Comparison of ENCODE assay signal across 9 mouse cellular contexts in the genomic region with DNA sequence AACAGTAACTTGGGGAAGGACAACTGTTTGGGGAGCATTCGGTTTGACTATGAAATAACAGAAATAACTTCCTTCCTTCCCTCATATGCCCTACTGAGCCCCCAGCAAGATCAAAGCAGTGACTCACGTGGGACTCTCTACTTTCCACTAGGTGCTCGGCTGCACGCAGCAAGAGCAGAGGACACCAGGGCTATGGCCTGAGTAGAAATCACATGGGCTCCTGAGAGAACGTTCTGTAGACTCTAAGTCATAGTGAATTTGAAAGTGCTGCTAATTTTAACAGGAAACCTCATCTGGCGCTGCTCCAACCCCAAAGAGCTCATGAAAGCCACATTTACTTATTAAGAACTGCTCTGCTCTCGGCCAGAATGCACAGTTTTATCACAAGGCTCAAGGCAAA. TPM values are rescaled to one million over a fixed set of nuclear protein-coding genes. Genes with fewer than 3 reads are reported as not detected.
DNase-seq lines count a peak whose midpoint lies in the region; ATAC-seq and TF ChIP-seq lines count a peak whose summit lies in the region.
"Had no signal": no experiment of that assay in that cellular context is flagged by ENCODE, and none has a peak within 500 bp of the region (broad histone marks: within the 10 kb centered on the region; RNA-seq: fewer than 3 reads in every experiment).

No protein-coding gene starts in this region.

- TF ChIP-seq CTCF in MEL (IDR thresholded peaks at IDR 0.05 in 2 of 3, conservative IDR thresholded peaks at IDR 0.05 in 1 of 3; ENCODE audit: control insufficient read depth in 1 of 3, insufficient read depth in 1 of 3, low read depth in 2 of 3, low read length in 3 of 3, poor library complexity in 1 of 3, severe bottlenecking in 1 of 3), result no peak
- TF ChIP-seq CTCF in heart, postnatal 0 days (IDR thresholded peaks at IDR 0.05; ENCODE audit: low read depth), result no peak

- no peak for TF ChIP-seq RAD21 in MEL (IDR thresholded peaks at IDR 0.05; ENCODE audit: low read depth, low read length)

- TF ChIP-seq EP300 in MEL (IDR thresholded peaks at IDR 0.05; ENCODE audit: low read depth in 1 of 2, low read length in 2 of 2), result no peak
- TF ChIP-seq EP300 in heart, postnatal 0 days (IDR thresholded peaks at IDR 0.05; ENCODE audit: low read depth), result no peak

- 55% methylated on average over 7 of the region's 7 CpGs for WGBS in kidney, embryonic 14.5 days
- WGBS in heart, postnatal 0 days, result 4% methylated on average over 7 of the region's 7 CpGs
- WGBS in hindbrain, embryonic 12.5 days, result 79% methylated on average over 7 of the region's 7 CpGs

- H3K9me3 ChIP-seq in kidney, embryonic 14.5 days (ENCODE audit: control insufficient read depth, low read length), result no peaks in the 10 kb centered on the region
- no peaks in the 10 kb centered on the region for H3K9me3 ChIP-seq in MEL (replicated peaks; ENCODE audit: insufficient read depth, low read length)
- H3K9me3 ChIP-seq in heart, postnatal 0 days (replicated peaks; ENCODE audit: control insufficient read depth, low read length), result no peaks in the 10 kb centered on the region
- no peaks in the 10 kb centered on the region for H3K9me3 ChIP-seq in hindbrain, embryonic 12.5 days (replicated peaks)
- H3K9me3 ChIP-seq: G1E had no signal

- TF ChIP-seq POLR2A in MEL (IDR thresholded peaks at IDR 0.05; ENCODE audit: control insufficient read depth in 1 of 2, insufficient read depth in 1 of 2, low read depth in 1 of 2, low read length in 2 of 2, poor library complexity in 1 of 2), result no peak

- H3K36me3 ChIP-seq in kidney, embryonic 14.5 days (ENCODE audit: control insufficient read depth, insufficient read depth, low read length), result no peaks in the 10 kb centered on the region
- H3K36me3 ChIP-seq in MEL (ENCODE audit: control insufficient read depth in 1 of 2, insufficient read depth in 2 of 2, low read length in 2 of 2), result peaks cover 3 to 59% of the 10 kb centered on the region in 2 experiments
- H3K36me3 ChIP-seq in heart, postnatal 0 days (replicated peaks; ENCODE audit: control insufficient read depth, insufficient read depth, low read length), result no peaks in the 10 kb centered on the region; the same call in 1 of the 2 replicates
- no peaks in the 10 kb centered on the region for H3K36me3 ChIP-seq in hindbrain, embryonic 12.5 days

- peaks cover 10% of the 10 kb centered on the region for H3K4me1 ChIP-seq in kidney, embryonic 14.5 days (ENCODE audit: control insufficient read depth, insufficient read depth, low read length)
- peaks cover 38 to 51% of the 10 kb centered on the region in 2 experiments for H3K4me1 ChIP-seq in MEL (ENCODE audit: control insufficient read depth in 1 of 2, insufficient read depth in 2 of 2, low read length in 2 of 2)
- H3K4me1 ChIP-seq in heart, postnatal 0 days (ENCODE audit: control insufficient read depth, insufficient read depth), result peaks cover 70% of the 10 kb centered on the region
- 0 out of 2 replicates have a peak, but pooled peaks cover 4% of the 10 kb centered on the region for H3K4me1 ChIP-seq in hindbrain, embryonic 12.5 days

- H3K27me3 ChIP-seq in kidney, embryonic 14.5 days (ENCODE audit: control insufficient read depth, insufficient read depth, low read length), result no peaks in the 10 kb centered on the region
- H3K27me3 ChIP-seq in MEL (ENCODE audit: control insufficient read depth in 1 of 2, insufficient read depth in 2 of 2, low read length in 2 of 2), result no peaks in the 10 kb centered on the region
- no peaks in the 10 kb centered on the region for H3K27me3 ChIP-seq in heart, postnatal 0 days (ENCODE audit: control insufficient read depth, insufficient read depth, low read length)
- H3K27me3 ChIP-seq in hindbrain, embryonic 12.5 days, result no peaks in the 10 kb centered on the region

- peak; percentile 58 for DNase-seq in kidney, adult 11 months
- DNase-seq in MEL (ENCODE audit: low read depth, low spot score), result peak; percentile 68
- peak; percentile 80 for DNase-seq in heart, postnatal 0 days (ENCODE audit: low spot score)
- DNase-seq in lung, postnatal 36 days, result peak; percentile 44
- peak; percentile 41 for DNase-seq in thymus, postnatal 4 days
- no peak for DNase-seq in cerebellum, postnatal 36 days

- no peak overlapping the region for H3K9ac ChIP-seq in kidney, embryonic 14.5 days (ENCODE audit: low read depth, low read length)
- peak overlapping the region; percentile 42 for H3K9ac ChIP-seq in MEL (ENCODE audit: control insufficient read depth, low read depth, low read length, poor library complexity, severe bottlenecking)
- 0 out of 2 replicates have a peak overlapping the region, but pooled peaks have one; percentile 20 for H3K9ac ChIP-seq in heart, postnatal 0 days (replicated peaks; ENCODE audit: low read depth, low read length)
- no peak overlapping the region for H3K9ac ChIP-seq in hindbrain, embryonic 12.5 days

- H3K4me2 ChIP-seq in kidney, embryonic 14.5 days (replicated peaks; ENCODE audit: low read depth, low read length), result no peak overlapping the region
- peak overlapping the region; percentile 26 for H3K4me2 ChIP-seq in heart, postnatal 0 days (ENCODE audit: low read depth, low read length)
- no peak overlapping the region for H3K4me2 ChIP-seq in hindbrain, embryonic 12.5 days (replicated peaks)

- H3K27ac ChIP-seq in kidney, embryonic 14.5 days (ENCODE audit: low read depth, low read length), result no peak overlapping the region
- H3K27ac ChIP-seq in MEL (ENCODE audit: control insufficient read depth, low read depth, low read length), result peak overlapping the region; percentile 77
- H3K27ac ChIP-seq in heart, postnatal 0 days (ENCODE audit: low read depth), result peak overlapping the region; percentile 93
- no peak overlapping the region for H3K27ac ChIP-seq in hindbrain, embryonic 12.5 days

- H3K4me3 ChIP-seq in kidney, embryonic 14.5 days (ENCODE audit: low read length), result no peak overlapping the region
- no peak overlapping the region for H3K4me3 ChIP-seq in MEL (ENCODE audit: control insufficient read depth in 1 of 2, insufficient read depth in 1 of 2, low read depth in 2 of 2, low read length in 2 of 2)
- no peak overlapping the region for H3K4me3 ChIP-seq in heart, postnatal 0 days (ENCODE audit: low read depth, low read length)
- H3K4me3 ChIP-seq in hindbrain, embryonic 12.5 days, result no peak overlapping the region

- no peak for ATAC-seq in kidney, embryonic 14.5 days (ENCODE audit: low FRiP score, low TSS enrichment)
- ATAC-seq in heart, postnatal 0 days (ENCODE audit: insufficient read depth, low read depth), result peak; percentile 84
- ATAC-seq in hindbrain, embryonic 12.5 days (ENCODE audit: low FRiP score), result no peak

- H3K79me2 ChIP-seq in MEL (ENCODE audit: control insufficient read depth, insufficient read depth, low read length, poor library complexity), result peaks cover 18% of the 10 kb centered on the region

TF ChIP-seq in MEL, 35 proteins besides CTCF, POLR2A, EP300 and RAD21:
- TF ChIP-seq USF1 (IDR thresholded peaks at IDR 0.05; ENCODE audit: low read depth, low read length) (peak; percentile 53), MXI1 (IDR thresholded peaks at IDR 0.05; ENCODE audit: low read depth, low read length) (peak; percentile 58), RCOR1 (IDR thresholded peaks at IDR 0.05; ENCODE audit: low read depth, low read length) (no peak), SIN3A (IDR thresholded peaks at IDR 0.05; ENCODE audit: low read length) (no peak), USF2 (IDR thresholded peaks at IDR 0.05; ENCODE audit: borderline replicate concordance in 1 of 2, insufficient read depth in 1 of 2, low read depth in 1 of 2, low read length in 2 of 2) (no peak)

RNA-seq across cellular contexts. Expression of gene Pfkp, which starts 15.1 kb away (rescaled TPM):
- polyA plus RNA-seq in kidney, embryonic 14.5 days (2014; fragmentation: Nextera tagmentation; extraction: Ambion mirVana), result 9.6 and 16.7 TPM in 2 replicates
- total RNA-seq in MEL (2012; rRNA removed), result 53.3 and 103 TPM in 2 replicates
- polyA plus RNA-seq in MEL (2012; ENCODE audit: insufficient read depth in 1 of 2, insufficient read length in 2 of 2, low read depth in 1 of 2, low replicate concordance in 2 of 2, missing spikeins in 1 of 2), result 100 to 1,000 TPM in 1 of 2 experiments, not detected in 1; 175 TPM
- 149 and 162 TPM in 2 replicates for total RNA-seq in heart, postnatal 0 days (2014; rRNA removed; ENCODE audit: low replicate concordance)
- 77.3 and 82.9 TPM in 2 replicates for polyA plus RNA-seq in heart, postnatal 0 days (2015; fragmentation: Nextera tagmentation; extraction: Ambion mirVana)
- polyA plus RNA-seq in hindbrain, embryonic 12.5 days (2016; fragmentation: Nextera tagmentation; extraction: Ambion mirVana), result 84.9 and 91.5 TPM in 2 replicates

Comparison
In these comparisons a context has a peak if more than half of its experiments do, and no peak if none do; other contexts are left out.
1. DNase-seq: peak in kidney, adult 11 months (single experiment), MEL (single experiment), heart, postnatal 0 days (single experiment), lung, postnatal 36 days (single experiment) and thymus, postnatal 4 days (single experiment); none in cerebellum, postnatal 36 days (0 of 2).
2. H3K27ac ChIP-seq: peak in MEL (single experiment) and heart, postnatal 0 days (single experiment); none in kidney, embryonic 14.5 days (single experiment) and hindbrain, embryonic 12.5 days (single experiment).
3. H3K9ac ChIP-seq: peak in MEL (single experiment) and heart, postnatal 0 days (single experiment); none in kidney, embryonic 14.5 days (single experiment) and hindbrain, embryonic 12.5 days (single experiment).